Mouse (Mus musculus): Measurements from ENCODE around the gene Rpl36. TPM values are rescaled to one million over a fixed set of nuclear protein-coding genes. Genes with fewer than 3 reads are reported as not detected.

The Rpl36 gene
- polyA plus RNA-seq, 2 experiments, result 2,347 to 2,960 TPM

DNA sequence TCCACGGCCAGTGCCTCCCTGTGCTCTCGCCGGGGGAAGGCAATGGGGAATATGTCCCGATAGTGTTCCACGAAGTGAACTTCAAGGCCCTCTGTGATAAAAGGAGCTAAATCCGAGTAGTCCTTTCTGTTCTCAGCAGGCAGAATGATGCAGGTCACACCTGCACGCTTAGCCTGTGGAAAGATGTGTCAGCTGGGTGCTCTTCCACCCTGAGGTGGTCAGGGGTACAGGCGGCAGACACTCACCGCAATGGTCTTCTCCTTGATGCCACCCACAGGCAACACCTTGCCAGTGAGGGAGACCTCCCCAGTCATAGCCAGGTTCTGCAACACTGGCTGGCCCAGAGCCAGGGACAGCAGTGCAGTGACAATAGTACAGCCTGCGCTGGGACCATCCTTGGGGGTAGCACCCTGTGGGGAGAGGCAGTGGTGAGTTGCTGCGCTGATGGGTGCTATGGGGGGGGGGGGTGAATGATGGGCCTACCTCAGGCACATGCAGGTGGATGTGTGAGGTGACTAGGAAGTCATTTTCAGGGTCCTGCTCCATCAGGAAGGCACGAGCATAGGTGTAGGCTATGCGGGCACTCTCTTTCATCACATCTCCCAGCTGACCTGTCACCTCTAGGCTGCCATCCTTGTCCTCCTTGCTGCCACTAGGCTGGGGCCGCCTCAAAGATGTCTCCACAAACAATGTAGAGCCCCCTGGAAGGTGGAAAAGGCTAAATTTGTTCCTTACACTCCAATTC lies 1.3 kb downstream of the Rpl36 start:
- H3K4me3 ChIP-seq (replicated peaks; ENCODE audit: low read length), result peak overlapping the region; percentile 71
- H3K9me3 ChIP-seq (ENCODE audit: control insufficient read depth, low read length), result no peaks in the 10 kb centered on the region
- ATAC-seq (ENCODE audit: low FRiP score, low read depth) (no peak), DNase-seq (ENCODE audit: low spot score) (no peak)
- 30% methylated on average over 14 of the region's 14 CpGs for WGBS
- no peaks in the 10 kb centered on the region for H3K27me3 ChIP-seq (ENCODE audit: control insufficient read depth, insufficient read depth, low read length)
- peak overlapping the region; percentile 69 for H3K4me2 ChIP-seq (replicated peaks; ENCODE audit: low read depth, low read length, severe bottlenecking)
- peaks cover 15% of the 10 kb centered on the region for H3K4me1 ChIP-seq (ENCODE audit: control insufficient read depth, insufficient read depth, low read length)
- H3K9ac ChIP-seq (ENCODE audit: low read depth, low read length, severe bottlenecking), result peak overlapping the region; percentile 83
- TF ChIP-seq POLR2A (IDR thresholded peaks at IDR 0.05; ENCODE audit: borderline replicate concordance, extremely low read depth, insufficient read depth, insufficient read length), result no peak
- H3K36me3 ChIP-seq (ENCODE audit: control insufficient read depth, insufficient read depth, low read length), result peaks cover 52% of the 10 kb centered on the region
- H3K27ac ChIP-seq (replicated peaks; ENCODE audit: low read depth, low read length), result no peak overlapping the region

DNA sequence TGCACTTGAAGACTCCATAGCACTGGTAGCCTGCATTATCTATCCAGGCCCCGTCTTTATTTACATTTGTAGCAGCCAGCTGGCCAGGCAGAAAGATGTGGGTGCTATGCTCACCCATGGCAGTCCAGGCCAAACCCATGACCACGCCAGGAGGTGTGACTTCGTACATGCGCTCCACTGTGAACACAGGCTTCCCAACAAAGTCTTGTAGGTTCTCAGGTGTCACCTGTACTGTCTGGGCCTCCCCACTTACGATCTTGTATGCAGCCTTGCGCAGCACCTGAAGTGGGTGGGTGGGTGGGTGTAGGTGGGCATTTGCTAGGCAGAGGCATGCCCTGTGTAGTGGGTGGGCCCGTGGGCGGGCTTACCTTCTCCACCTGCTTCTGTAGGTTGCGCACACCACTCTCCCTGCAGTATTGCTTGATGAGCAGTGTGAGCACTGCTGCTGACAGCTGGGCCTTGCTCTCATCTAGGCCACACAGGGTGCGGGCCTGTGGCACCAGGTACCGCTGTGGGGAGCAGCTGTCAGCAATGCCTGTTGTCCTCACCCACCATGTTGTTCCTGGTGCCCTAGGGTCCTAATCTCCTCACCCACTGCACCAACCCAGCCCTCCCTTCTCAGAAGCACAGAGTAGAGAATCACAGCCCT lies 2.0 kb downstream of the Rpl36 start:
- H3K27ac ChIP-seq (replicated peaks; ENCODE audit: low read depth, low read length), result no peak overlapping the region
- H3K27me3 ChIP-seq (ENCODE audit: control insufficient read depth, insufficient read depth, low read length), result no peaks in the 10 kb centered on the region
- H3K4me3 ChIP-seq (replicated peaks; ENCODE audit: low read length), result peak overlapping the region; percentile 71
- peak overlapping the region; percentile 83; the same call in 1 of the 2 replicates for H3K9ac ChIP-seq (ENCODE audit: low read depth, low read length, severe bottlenecking)
- H3K9me3 ChIP-seq (ENCODE audit: control insufficient read depth, low read length), result no peaks in the 10 kb centered on the region
- WGBS, result 85% methylated on average over 10 of the region's 11 CpGs
- peaks cover 59% of the 10 kb centered on the region for H3K36me3 ChIP-seq (ENCODE audit: control insufficient read depth, insufficient read depth, low read length)
- no peak overlapping the region for H3K4me2 ChIP-seq (replicated peaks; ENCODE audit: low read depth, low read length, severe bottlenecking)
- ATAC-seq (ENCODE audit: low FRiP score, low read depth), result no peak
- H3K4me1 ChIP-seq (ENCODE audit: control insufficient read depth, insufficient read depth, low read length), result peaks cover 13% of the 10 kb centered on the region
- DNase-seq (ENCODE audit: low spot score), result no peak
- TF ChIP-seq POLR2A (IDR thresholded peaks at IDR 0.05; ENCODE audit: borderline replicate concordance, extremely low read depth, insufficient read depth, insufficient read length), result no peak

DNA sequence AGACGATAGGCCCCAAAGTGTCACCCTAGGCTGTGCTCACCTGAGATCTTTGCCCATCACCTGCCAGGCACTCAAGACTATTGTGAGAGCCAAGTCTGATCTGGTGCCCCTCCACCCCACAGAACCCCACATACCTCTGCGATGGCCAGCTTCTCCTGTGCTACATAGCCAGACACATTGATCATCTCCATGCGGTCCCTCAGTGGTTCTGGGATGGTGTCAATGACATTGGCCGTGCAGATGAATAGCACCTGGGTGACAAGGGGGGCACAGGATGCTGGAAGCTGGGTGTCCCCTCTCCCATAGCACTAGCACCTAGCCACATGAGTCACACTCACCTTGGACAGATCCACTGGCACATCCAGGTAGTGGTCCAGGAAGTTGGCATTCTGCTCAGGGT lies 2.6 kb downstream of the Rpl36 start:
- no peak for DNase-seq (ENCODE audit: low spot score)
- 0 out of 2 replicates have a peak overlapping the region, but pooled peaks have one; percentile 4 for H3K4me3 ChIP-seq (replicated peaks; ENCODE audit: low read length)
- WGBS, result 93% methylated on average over 4 of the region's 4 CpGs
- no peak overlapping the region for H3K27ac ChIP-seq (replicated peaks; ENCODE audit: low read depth, low read length)
- ATAC-seq (ENCODE audit: low FRiP score, low read depth), result no peak
- no peak for TF ChIP-seq POLR2A (IDR thresholded peaks at IDR 0.05; ENCODE audit: borderline replicate concordance, extremely low read depth, insufficient read depth, insufficient read length)
- peaks cover 10% of the 10 kb centered on the region for H3K4me1 ChIP-seq (ENCODE audit: control insufficient read depth, insufficient read depth, low read length)
- no peaks in the 10 kb centered on the region for H3K9me3 ChIP-seq (ENCODE audit: control insufficient read depth, low read length)
- H3K4me2 ChIP-seq (replicated peaks; ENCODE audit: low read depth, low read length, severe bottlenecking), result no peak overlapping the region
- peaks cover 64% of the 10 kb centered on the region for H3K36me3 ChIP-seq (ENCODE audit: control insufficient read depth, insufficient read depth, low read length)
- no peaks in the 10 kb centered on the region for H3K27me3 ChIP-seq (ENCODE audit: control insufficient read depth, insufficient read depth, low read length)
- no peak overlapping the region for H3K9ac ChIP-seq (ENCODE audit: low read depth, low read length, severe bottlenecking)

DNA sequence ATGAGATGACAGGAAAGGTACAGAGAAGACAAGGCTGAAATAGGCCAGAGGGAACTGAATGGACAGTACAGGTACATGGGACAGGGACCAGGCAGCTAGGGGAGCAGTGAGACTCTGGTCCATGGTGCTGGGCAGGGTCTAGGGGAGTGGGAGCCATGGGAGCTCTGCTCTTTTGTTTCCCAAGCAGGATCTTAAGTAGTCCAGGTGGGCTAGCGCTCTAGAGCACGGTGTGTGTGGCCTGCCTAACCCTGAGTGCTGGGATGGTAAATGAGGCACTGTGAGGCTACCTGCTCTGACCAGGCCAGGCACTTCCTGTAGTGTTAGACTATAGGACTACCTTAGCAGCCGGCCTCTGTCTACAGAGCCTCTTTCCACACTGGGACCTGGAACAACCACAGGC lies 3.5 kb downstream of the Rpl36 start:
- no peaks in the 10 kb centered on the region for H3K27me3 ChIP-seq (ENCODE audit: control insufficient read depth, insufficient read depth, low read length)
- DNase-seq (ENCODE audit: low spot score) (no peak), ATAC-seq (ENCODE audit: low FRiP score, low read depth) (no peak)
- H3K4me2 ChIP-seq (replicated peaks; ENCODE audit: low read depth, low read length, severe bottlenecking), result no peak overlapping the region
- no peak overlapping the region for H3K4me3 ChIP-seq (replicated peaks; ENCODE audit: low read length)
- H3K36me3 ChIP-seq (ENCODE audit: control insufficient read depth, insufficient read depth, low read length), result peaks cover 70% of the 10 kb centered on the region
- no peak overlapping the region for H3K27ac ChIP-seq (replicated peaks; ENCODE audit: low read depth, low read length)
- no peak for TF ChIP-seq POLR2A (IDR thresholded peaks at IDR 0.05; ENCODE audit: borderline replicate concordance, extremely low read depth, insufficient read depth, insufficient read length)
- 92% methylated on average over 3 of the region's 3 CpGs for WGBS
- peaks cover 10% of the 10 kb centered on the region for H3K4me1 ChIP-seq (ENCODE audit: control insufficient read depth, insufficient read depth, low read length)
- no peak overlapping the region for H3K9ac ChIP-seq (ENCODE audit: low read depth, low read length, severe bottlenecking)
- no peaks in the 10 kb centered on the region for H3K9me3 ChIP-seq (ENCODE audit: control insufficient read depth, low read length)

DNA sequence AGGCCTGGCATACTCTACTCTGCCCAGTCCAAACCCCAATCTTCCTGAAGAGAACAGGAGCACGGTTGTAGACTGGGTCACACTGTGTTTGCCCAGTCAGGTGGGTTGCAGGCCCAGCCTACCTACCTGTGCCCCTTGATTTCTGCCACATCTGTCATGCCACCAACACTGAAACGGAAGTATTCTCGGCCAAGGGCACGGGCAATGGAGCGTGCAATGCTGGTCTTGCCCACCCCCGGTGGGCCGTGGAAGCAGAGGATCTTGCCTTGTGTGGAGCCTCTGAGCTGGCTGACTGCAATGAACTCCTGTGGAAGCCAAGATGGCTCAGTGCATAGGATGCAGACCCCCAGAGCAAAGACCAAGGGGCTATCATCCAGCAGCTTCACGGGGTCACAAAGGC lies 4.4 kb downstream of the Rpl36 start:
- 92% methylated on average over 8 of the region's 8 CpGs for WGBS
- Histone ChIP-seq H3K9me3 (ENCODE audit: control insufficient read depth, low read length) (no peaks in the 10 kb centered on the region), H3K36me3 (ENCODE audit: control insufficient read depth, insufficient read depth, low read length) (peaks cover 79% of the 10 kb centered on the region), H3K4me3 (replicated peaks; ENCODE audit: low read length) (no peak overlapping the region), H3K9ac (ENCODE audit: low read depth, low read length, severe bottlenecking) (no peak overlapping the region), H3K27me3 (ENCODE audit: control insufficient read depth, insufficient read depth, low read length) (no peaks in the 10 kb centered on the region), H3K4me2 (replicated peaks; ENCODE audit: low read depth, low read length, severe bottlenecking) (no peak overlapping the region), H3K4me1 (ENCODE audit: control insufficient read depth, insufficient read depth, low read length) (peaks cover 10% of the 10 kb centered on the region), H3K27ac (replicated peaks; ENCODE audit: low read depth, low read length) (no peak overlapping the region)
- no peak for TF ChIP-seq POLR2A (IDR thresholded peaks at IDR 0.05; ENCODE audit: borderline replicate concordance, extremely low read depth, insufficient read depth, insufficient read length)
- DNase-seq (ENCODE audit: low spot score) (no peak), ATAC-seq (ENCODE audit: low FRiP score, low read depth) (no peak)

Measured in limb, embryonic 14.5 days (tissue).